Mouse (Mus musculus): ENCODE data around the gene Carmil1. TPM values are rescaled to one million over a fixed set of nuclear protein-coding genes. Genes with fewer than 3 reads are reported as not detected.

Gene Carmil1
- polyA plus RNA-seq, 1 experiment: 23.3 TPM

- TF ChIP-seq CTCF (IDR thresholded peaks at IDR 0.05; ENCODE audit: low read depth, low read length) (no peak), EP300 (IDR thresholded peaks at IDR 0.05; ENCODE audit: insufficient read depth, low read depth, low read length) (no peak), POLR2A (IDR thresholded peaks at IDR 0.05; ENCODE audit: insufficient read depth, low read length) (no peak)
- Histone ChIP-seq H3K27me3 (ENCODE audit: control insufficient read depth, insufficient read depth, low read length, poor library complexity, severe bottlenecking) (no peaks in the 10 kb centered on the region), H3K36me3 (ENCODE audit: control insufficient read depth, insufficient read depth, low read length, poor library complexity, severe bottlenecking) (no peaks in the 10 kb centered on the region), H3K4me3 (ENCODE audit: low read depth, low read length) (no peak overlapping the region), H3K27ac (ENCODE audit: insufficient read depth, low read length) (no peak overlapping the region), H3K4me1 (ENCODE audit: control insufficient read depth, insufficient read depth, low read length) (no peaks in the 10 kb centered on the region), H3K9ac (ENCODE audit: low read depth, poor library complexity, severe bottlenecking) (no peak overlapping the region), H3K9me3 (replicated peaks; ENCODE audit: control insufficient read depth, insufficient read depth, low read length, poor library complexity, severe bottlenecking) (no peaks in the 10 kb centered on the region)
Measured at GRCm38 (mm10) chr13:24195371-24195770, 85.2 kb downstream of the Carmil1 start.

GRCm38 (mm10) chr13:24194018-24194417 is 86.6 kb downstream of the Carmil1 start:
- H3K36me3 ChIP-seq (ENCODE audit: control insufficient read depth, insufficient read depth, low read length, poor library complexity, severe bottlenecking): no peaks in the 10 kb centered on the region
- no peaks in the 10 kb centered on the region for H3K9me3 ChIP-seq (replicated peaks; ENCODE audit: control insufficient read depth, insufficient read depth, low read length, poor library complexity, severe bottlenecking)
- no peak overlapping the region for H3K27ac ChIP-seq (ENCODE audit: insufficient read depth, low read length)
- H3K4me1 ChIP-seq (ENCODE audit: control insufficient read depth, insufficient read depth, low read length): no peaks in the 10 kb centered on the region
- TF ChIP-seq CTCF (IDR thresholded peaks at IDR 0.05; ENCODE audit: low read depth, low read length): peak; percentile 47
- TF ChIP-seq POLR2A (IDR thresholded peaks at IDR 0.05; ENCODE audit: insufficient read depth, low read length): no peak
- TF ChIP-seq EP300 (IDR thresholded peaks at IDR 0.05; ENCODE audit: insufficient read depth, low read depth, low read length): no peak
- no peak overlapping the region for H3K9ac ChIP-seq (ENCODE audit: low read depth, poor library complexity, severe bottlenecking)
- H3K27me3 ChIP-seq (ENCODE audit: control insufficient read depth, insufficient read depth, low read length, poor library complexity, severe bottlenecking): no peaks in the 10 kb centered on the region
- H3K4me3 ChIP-seq (ENCODE audit: low read depth, low read length): no peak overlapping the region

GRCm38 (mm10) chr13:24190875-24191663 is 89.5 kb downstream of the Carmil1 start:
- H3K4me3 ChIP-seq (ENCODE audit: low read depth, low read length): no peak overlapping the region
- no peaks in the 10 kb centered on the region for H3K9me3 ChIP-seq (replicated peaks; ENCODE audit: control insufficient read depth, insufficient read depth, low read length, poor library complexity, severe bottlenecking)
- no peak overlapping the region for H3K9ac ChIP-seq (ENCODE audit: low read depth, poor library complexity, severe bottlenecking)
- H3K36me3 ChIP-seq (ENCODE audit: control insufficient read depth, insufficient read depth, low read length, poor library complexity, severe bottlenecking): no peaks in the 10 kb centered on the region
- TF ChIP-seq POLR2A (IDR thresholded peaks at IDR 0.05; ENCODE audit: insufficient read depth, low read length): no peak
- TF ChIP-seq CTCF (IDR thresholded peaks at IDR 0.05; ENCODE audit: low read depth, low read length): no peak
- no peak for TF ChIP-seq EP300 (IDR thresholded peaks at IDR 0.05; ENCODE audit: insufficient read depth, low read depth, low read length)
- no peaks in the 10 kb centered on the region for H3K27me3 ChIP-seq (ENCODE audit: control insufficient read depth, insufficient read depth, low read length, poor library complexity, severe bottlenecking)
- H3K4me1 ChIP-seq (ENCODE audit: control insufficient read depth, insufficient read depth, low read length): no peaks in the 10 kb centered on the region
- no peak overlapping the region for H3K27ac ChIP-seq (ENCODE audit: insufficient read depth, low read length)

GRCm38 (mm10) chr13:24187026-24187425 is 93.6 kb downstream of the Carmil1 start:
- Histone ChIP-seq H3K27ac (ENCODE audit: insufficient read depth, low read length) (no peak overlapping the region), H3K4me1 (ENCODE audit: control insufficient read depth, insufficient read depth, low read length) (no peaks in the 10 kb centered on the region), H3K27me3 (ENCODE audit: control insufficient read depth, insufficient read depth, low read length, poor library complexity, severe bottlenecking) (no peaks in the 10 kb centered on the region), H3K4me3 (ENCODE audit: low read depth, low read length) (no peak overlapping the region), H3K9ac (ENCODE audit: low read depth, poor library complexity, severe bottlenecking) (no peak overlapping the region), H3K9me3 (replicated peaks; ENCODE audit: control insufficient read depth, insufficient read depth, low read length, poor library complexity, severe bottlenecking) (no peaks in the 10 kb centered on the region), H3K36me3 (ENCODE audit: control insufficient read depth, insufficient read depth, low read length, poor library complexity, severe bottlenecking) (no peaks in the 10 kb centered on the region)
- TF ChIP-seq POLR2A (IDR thresholded peaks at IDR 0.05; ENCODE audit: insufficient read depth, low read length) (no peak), CTCF (IDR thresholded peaks at IDR 0.05; ENCODE audit: low read depth, low read length) (no peak), EP300 (IDR thresholded peaks at IDR 0.05; ENCODE audit: insufficient read depth, low read depth, low read length) (no peak)

- Histone ChIP-seq H3K4me1 (ENCODE audit: control insufficient read depth, insufficient read depth, low read length) (no peaks in the 10 kb centered on the region), H3K27ac (ENCODE audit: insufficient read depth, low read length) (no peak overlapping the region), H3K9ac (ENCODE audit: low read depth, poor library complexity, severe bottlenecking) (no peak overlapping the region), H3K27me3 (ENCODE audit: control insufficient read depth, insufficient read depth, low read length, poor library complexity, severe bottlenecking) (no peaks in the 10 kb centered on the region), H3K9me3 (replicated peaks; ENCODE audit: control insufficient read depth, insufficient read depth, low read length, poor library complexity, severe bottlenecking) (no peaks in the 10 kb centered on the region), H3K36me3 (ENCODE audit: control insufficient read depth, insufficient read depth, low read length, poor library complexity, severe bottlenecking) (no peaks in the 10 kb centered on the region), H3K4me3 (ENCODE audit: low read depth, low read length) (no peak overlapping the region)
- TF ChIP-seq POLR2A (IDR thresholded peaks at IDR 0.05; ENCODE audit: insufficient read depth, low read length): no peak
- no peak for TF ChIP-seq CTCF (IDR thresholded peaks at IDR 0.05; ENCODE audit: low read depth, low read length)
- no peak for TF ChIP-seq EP300 (IDR thresholded peaks at IDR 0.05; ENCODE audit: insufficient read depth, low read depth, low read length)
Measured at GRCm38 (mm10) chr13:24185641-24186040, 95.0 kb downstream of the Carmil1 start.

- Histone ChIP-seq H3K9me3 (replicated peaks; ENCODE audit: control insufficient read depth, insufficient read depth, low read length, poor library complexity, severe bottlenecking) (no peaks in the 10 kb centered on the region), H3K36me3 (ENCODE audit: control insufficient read depth, insufficient read depth, low read length, poor library complexity, severe bottlenecking) (no peaks in the 10 kb centered on the region), H3K4me1 (ENCODE audit: control insufficient read depth, insufficient read depth, low read length) (no peaks in the 10 kb centered on the region), H3K27me3 (ENCODE audit: control insufficient read depth, insufficient read depth, low read length, poor library complexity, severe bottlenecking) (no peaks in the 10 kb centered on the region), H3K4me3 (ENCODE audit: low read depth, low read length) (no peak overlapping the region), H3K27ac (ENCODE audit: insufficient read depth, low read length) (no peak overlapping the region), H3K9ac (ENCODE audit: low read depth, poor library complexity, severe bottlenecking) (no peak overlapping the region)
- no peak for TF ChIP-seq EP300 (IDR thresholded peaks at IDR 0.05; ENCODE audit: insufficient read depth, low read depth, low read length)
- TF ChIP-seq POLR2A (IDR thresholded peaks at IDR 0.05; ENCODE audit: insufficient read depth, low read length): no peak
- no peak for TF ChIP-seq CTCF (IDR thresholded peaks at IDR 0.05; ENCODE audit: low read depth, low read length)
Measured at GRCm38 (mm10) chr13:24182878-24183277, 97.7 kb downstream of the Carmil1 start.

Measured in ES-Bruce4 (cell line).